Comparison of ENCODE assay signal across 27 mouse cellular contexts in the genomic region with DNA sequence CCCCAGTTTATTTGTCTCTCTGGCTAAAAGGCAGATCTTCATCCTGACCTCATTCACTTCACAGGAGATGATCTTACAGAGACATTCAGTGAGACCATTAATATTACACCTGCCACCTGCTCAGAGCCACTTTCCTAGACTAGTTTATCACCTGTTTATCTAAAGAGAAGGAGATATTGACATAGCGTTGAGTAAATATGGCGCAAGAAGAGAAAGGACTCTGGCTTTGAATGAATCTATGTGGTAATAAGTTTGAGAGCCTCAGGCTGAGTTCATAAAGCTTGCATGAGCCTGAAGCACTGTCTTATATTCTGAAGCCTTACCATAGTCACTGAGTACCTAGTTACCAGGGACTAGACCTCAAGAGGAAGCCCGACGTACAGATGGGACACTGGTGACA. TPM values are rescaled to one million over a fixed set of nuclear protein-coding genes. Genes with fewer than 3 reads are reported as not detected.
DNase-seq lines count a peak whose midpoint lies in the region; ATAC-seq and TF ChIP-seq lines count a peak whose summit lies in the region.
"Had no signal": no experiment of that assay in that cellular context is flagged by ENCODE, and none has a peak within 500 bp of the region (broad histone marks: within the 10 kb centered on the region; RNA-seq: fewer than 3 reads in every experiment).

No protein-coding gene starts in this region.

- no peaks in the 10 kb centered on the region for H3K36me3 ChIP-seq in liver, embryonic 16.5 days (ENCODE audit: control insufficient read depth, insufficient read depth)
- H3K36me3 ChIP-seq in liver, embryonic 12.5 days: no peaks in the 10 kb centered on the region
- no peaks in the 10 kb centered on the region for H3K36me3 ChIP-seq in intestine, embryonic 16.5 days (ENCODE audit: control insufficient read depth, insufficient read depth, low read length)
- H3K36me3 ChIP-seq in liver, postnatal 0 days (replicated peaks; ENCODE audit: insufficient read depth, low read length): peaks cover 13% of the 10 kb centered on the region
- H3K36me3 ChIP-seq in stomach, postnatal 0 days (ENCODE audit: control insufficient read depth, insufficient read depth, low read length): no peaks in the 10 kb centered on the region
- H3K36me3 ChIP-seq: forebrain, embryonic 10.5 days; heart, embryonic 10.5 days; heart, embryonic 13.5 days had no signal

- no peaks in the 10 kb centered on the region for H3K4me1 ChIP-seq in liver, embryonic 16.5 days (ENCODE audit: control insufficient read depth, low read depth, low read length)
- no peaks in the 10 kb centered on the region for H3K4me1 ChIP-seq in liver, embryonic 12.5 days
- H3K4me1 ChIP-seq in intestine, embryonic 16.5 days (ENCODE audit: control insufficient read depth, insufficient read depth, low read length): peaks cover 12% of the 10 kb centered on the region; the same call in 1 of the 2 replicates
- peaks cover 18% of the 10 kb centered on the region for H3K4me1 ChIP-seq in liver, postnatal 0 days (ENCODE audit: insufficient read depth)
- H3K4me1 ChIP-seq in stomach, postnatal 0 days (replicated peaks; ENCODE audit: control insufficient read depth, insufficient read depth): no peaks in the 10 kb centered on the region
- H3K4me1 ChIP-seq: forebrain, embryonic 13.5 days had no signal

- ATAC-seq in liver, embryonic 16.5 days (ENCODE audit: low read depth): peak; percentile 62
- no peak for ATAC-seq in liver, embryonic 12.5 days
- ATAC-seq in intestine, embryonic 16.5 days: peak; percentile 29; the same call in 1 of the 2 replicates
- peak; percentile 74 for ATAC-seq in liver, postnatal 0 days
- ATAC-seq in stomach, postnatal 0 days (ENCODE audit: low FRiP score, low TSS enrichment): peak; percentile 51; the same call in 1 of the 2 replicates
- ATAC-seq: CD4-positive, CD25-positive, alpha-beta regulatory T cell, adult 4 months; forebrain, embryonic 13.5 days; forebrain, embryonic 16.5 days had no signal

- no peaks in the 10 kb centered on the region for H3K27me3 ChIP-seq in liver, embryonic 16.5 days (ENCODE audit: control insufficient read depth, insufficient read depth, low read depth, low read length)
- H3K27me3 ChIP-seq in liver, embryonic 12.5 days (replicated peaks): no peaks in the 10 kb centered on the region
- H3K27me3 ChIP-seq in intestine, embryonic 16.5 days (replicated peaks; ENCODE audit: control insufficient read depth, insufficient read depth, low read length): no peaks in the 10 kb centered on the region
- no peaks in the 10 kb centered on the region for H3K27me3 ChIP-seq in liver, postnatal 0 days (ENCODE audit: insufficient read depth, low read length)
- H3K27me3 ChIP-seq in stomach, postnatal 0 days (ENCODE audit: control insufficient read depth, insufficient read depth, low read length): no peaks in the 10 kb centered on the region
- H3K27me3 ChIP-seq: forebrain, embryonic 13.5 days had no signal

- DNase-seq in liver, postnatal 0 days: no peak
- no peak for DNase-seq in stomach, postnatal 0 days (ENCODE audit: low spot score)
- no peak for DNase-seq in embryo, embryonic 10.5 days (ENCODE audit: low spot score)
- DNase-seq in right cerebral cortex, postnatal 4 days: no peak
- DNase-seq: adrenal gland, adult 2 months; adrenal gland, postnatal 14 days; cerebellum, adult 11 months; cerebellum, adult 2 months; cerebellum, adult 9-11 months; cerebellum, postnatal 25 days; embryo, embryonic 11 days; gastrocnemius, postnatal 10 days; gastrocnemius, postnatal 36 days; heart, adult 2 months; heart, postnatal 14 days; heart, postnatal 4 days had no signal

- no peaks in the 10 kb centered on the region for H3K9me3 ChIP-seq in liver, embryonic 16.5 days (replicated peaks; ENCODE audit: control insufficient read depth, low read length)
- no peaks in the 10 kb centered on the region for H3K9me3 ChIP-seq in liver, embryonic 12.5 days (replicated peaks)
- H3K9me3 ChIP-seq in intestine, embryonic 16.5 days (ENCODE audit: control insufficient read depth, low read length): no peaks in the 10 kb centered on the region
- no peaks in the 10 kb centered on the region for H3K9me3 ChIP-seq in liver, postnatal 0 days (ENCODE audit: low read length)
- H3K9me3 ChIP-seq in stomach, postnatal 0 days (ENCODE audit: control insufficient read depth, low read length): no peaks in the 10 kb centered on the region
- H3K9me3 ChIP-seq: forebrain, embryonic 10.5 days; forebrain, embryonic 13.5 days; heart, embryonic 10.5 days; heart, embryonic 13.5 days had no signal

- peak; percentile 63; the same call in 1 of the 2 replicates for TF ChIP-seq EP300 in liver, postnatal 0 days (IDR thresholded peaks at IDR 0.05; ENCODE audit: low read depth)
- TF ChIP-seq EP300 in stomach, postnatal 0 days (optimal IDR thresholded peaks at IDR 0.05): no peak

- H3K27ac ChIP-seq in liver, embryonic 16.5 days (ENCODE audit: low read length): no peak overlapping the region
- no peak overlapping the region for H3K27ac ChIP-seq in liver, embryonic 12.5 days
- 0 out of 2 replicates have a peak overlapping the region, but pooled peaks have one; percentile 9 for H3K27ac ChIP-seq in intestine, embryonic 16.5 days (ENCODE audit: low read length)
- H3K27ac ChIP-seq in liver, postnatal 0 days (ENCODE audit: low read depth): peak overlapping the region; percentile 60
- H3K27ac ChIP-seq in stomach, postnatal 0 days (replicated peaks): no peak overlapping the region
- H3K27ac ChIP-seq: forebrain, embryonic 10.5 days; forebrain, embryonic 13.5 days; heart, adult 2 months; heart, embryonic 10.5 days; heart, embryonic 13.5 days; hindbrain, embryonic 14.5 days had no signal

- no peak overlapping the region for H3K9ac ChIP-seq in liver, embryonic 16.5 days (ENCODE audit: low read depth, low read length)
- H3K9ac ChIP-seq in liver, embryonic 12.5 days: no peak overlapping the region
- no peak overlapping the region for H3K9ac ChIP-seq in intestine, embryonic 16.5 days (ENCODE audit: low read depth, low read length)
- no peak overlapping the region for H3K9ac ChIP-seq in liver, postnatal 0 days (replicated peaks)
- no peak overlapping the region for H3K9ac ChIP-seq in stomach, postnatal 0 days (ENCODE audit: low read length)
- H3K9ac ChIP-seq: forebrain, embryonic 13.5 days; heart, embryonic 13.5 days; hindbrain, embryonic 14.5 days had no signal

- no peak overlapping the region for H3K4me3 ChIP-seq in liver, embryonic 16.5 days (ENCODE audit: low read depth, low read length)
- H3K4me3 ChIP-seq in liver, embryonic 12.5 days: no peak overlapping the region
- H3K4me3 ChIP-seq in intestine, embryonic 16.5 days (ENCODE audit: low read length): no peak overlapping the region
- H3K4me3 ChIP-seq in liver, postnatal 0 days (ENCODE audit: low read depth, low read length): no peak overlapping the region
- no peak overlapping the region for H3K4me3 ChIP-seq in stomach, postnatal 0 days (ENCODE audit: low read depth, low read length)
- H3K4me3 ChIP-seq: forebrain, embryonic 10.5 days; forebrain, embryonic 13.5 days; heart, adult 2 months; heart, embryonic 10.5 days; heart, embryonic 13.5 days had no signal

- 70% methylated on average over 4 of the region's 4 CpGs for WGBS in liver, embryonic 16.5 days (ENCODE audit: insufficient replicate concordance)
- 70% methylated on average over 4 of the region's 4 CpGs for WGBS in liver, embryonic 12.5 days (ENCODE audit: insufficient replicate concordance)
- 70% methylated on average over 4 of the region's 4 CpGs for WGBS in intestine, embryonic 16.5 days
- 72% methylated on average over 4 of the region's 4 CpGs for WGBS in liver, postnatal 0 days (ENCODE audit: insufficient replicate concordance)
- WGBS in stomach, postnatal 0 days: 67% methylated on average over 4 of the region's 4 CpGs

- no peak for TF ChIP-seq CTCF in liver, postnatal 0 days (IDR thresholded peaks at IDR 0.05; ENCODE audit: low read depth)
- TF ChIP-seq CTCF in stomach, postnatal 0 days (IDR thresholded peaks at IDR 0.05; ENCODE audit: low read depth): no peak

- H3K4me2 ChIP-seq in liver, embryonic 16.5 days (ENCODE audit: low read depth, low read length): no peak overlapping the region
- H3K4me2 ChIP-seq in liver, embryonic 12.5 days: no peak overlapping the region
- H3K4me2 ChIP-seq in intestine, embryonic 16.5 days (ENCODE audit: low read depth, low read length): no peak overlapping the region
- no peak overlapping the region for H3K4me2 ChIP-seq in liver, postnatal 0 days (ENCODE audit: low read depth, low read length)
- H3K4me2 ChIP-seq in stomach, postnatal 0 days (replicated peaks; ENCODE audit: low read depth): no peak overlapping the region
- H3K4me2 ChIP-seq: forebrain, embryonic 13.5 days; heart, embryonic 13.5 days; hindbrain, embryonic 14.5 days had no signal

RNA-seq across cellular contexts. Expression of a gene that starts 29.4 kb away (rescaled TPM):
- polyA plus RNA-seq in liver, embryonic 16.5 days (2015; fragmentation: Nextera tagmentation; extraction: Ambion mirVana): 10.7 and 13.6 TPM in 2 replicates
- 8.2 and 8.8 TPM in 2 replicates for polyA plus RNA-seq in liver, embryonic 12.5 days (2016; fragmentation: Nextera tagmentation; extraction: Ambion mirVana)
- polyA plus RNA-seq in intestine, embryonic 16.5 days (2015; fragmentation: Nextera tagmentation; extraction: Ambion mirVana): 24.1 and 31.4 TPM in 2 replicates
- 37.7 and 38.3 TPM in 2 replicates for polyA plus RNA-seq in liver, postnatal 0 days (2015; fragmentation: Nextera tagmentation; extraction: Ambion mirVana)
- 0.12 and 0.15 TPM in 2 replicates for polyA plus RNA-seq in stomach, postnatal 0 days (2015; fragmentation: Nextera tagmentation; extraction: Ambion mirVana)
- polyA plus RNA-seq: C2C12; CD4-positive, CD25-positive, alpha-beta regulatory T cell, adult 4 months; forebrain, embryonic 10.5 days; forebrain, embryonic 13.5 days; forebrain, embryonic 16.5 days; heart, embryonic 13.5 days had no signal

RNA-seq across cellular contexts. Expression of a gene that starts 58.6 kb away (rescaled TPM):
- polyA plus RNA-seq in liver, embryonic 16.5 days (2015; fragmentation: Nextera tagmentation; extraction: Ambion mirVana): 5.2 and 5.3 TPM in 2 replicates
- polyA plus RNA-seq in liver, embryonic 12.5 days (2016; fragmentation: Nextera tagmentation; extraction: Ambion mirVana): 9.7 and 10.4 TPM in 2 replicates
- 18.6 and 21.7 TPM in 2 replicates for polyA plus RNA-seq in intestine, embryonic 16.5 days (2015; fragmentation: Nextera tagmentation; extraction: Ambion mirVana)
- polyA plus RNA-seq in liver, postnatal 0 days (2015; fragmentation: Nextera tagmentation; extraction: Ambion mirVana): 3.4 and 3.5 TPM in 2 replicates
- 5.3 and 5.6 TPM in 2 replicates for polyA plus RNA-seq in stomach, postnatal 0 days (2015; fragmentation: Nextera tagmentation; extraction: Ambion mirVana)

RNA-seq across cellular contexts. Expression of a gene that starts 58.6 kb away (rescaled TPM):
- 9.6 and 10.8 TPM in 2 replicates for polyA plus RNA-seq in liver, embryonic 16.5 days (2015; fragmentation: Nextera tagmentation; extraction: Ambion mirVana)
- polyA plus RNA-seq in liver, embryonic 12.5 days (2016; fragmentation: Nextera tagmentation; extraction: Ambion mirVana): 14.5 and 16.5 TPM in 2 replicates
- polyA plus RNA-seq in intestine, embryonic 16.5 days (2015; fragmentation: Nextera tagmentation; extraction: Ambion mirVana): 23.5 and 25.6 TPM in 2 replicates
- polyA plus RNA-seq in liver, postnatal 0 days (2015; fragmentation: Nextera tagmentation; extraction: Ambion mirVana): 17.1 and 17.6 TPM in 2 replicates
- polyA plus RNA-seq in stomach, postnatal 0 days (2015; fragmentation: Nextera tagmentation; extraction: Ambion mirVana): 19.4 and 22.5 TPM in 2 replicates

Comparison
In these comparisons a context has a peak if more than half of its experiments do, and no peak if none do; other contexts are left out.
1. H3K27ac ChIP-seq: peak in intestine, embryonic 16.5 days (single experiment) and liver, postnatal 0 days (single experiment); none in liver, embryonic 16.5 days (single experiment), liver, embryonic 12.5 days (single experiment) and stomach, postnatal 0 days (single experiment).